Mouse (Mus musculus): Measurements from ENCODE around the gene Gm8947. TPM values are rescaled to one million over a fixed set of nuclear protein-coding genes. Genes with fewer than 3 reads are reported as not detected.
"Not testable (repeated sequence)": the region's sequence is repeated elsewhere in the genome, so short reads cannot be mapped to it uniquely, and the experiment has no call there.

Gene Gm8947
- polyA plus RNA-seq, 1 experiment, result not detected

DNA sequence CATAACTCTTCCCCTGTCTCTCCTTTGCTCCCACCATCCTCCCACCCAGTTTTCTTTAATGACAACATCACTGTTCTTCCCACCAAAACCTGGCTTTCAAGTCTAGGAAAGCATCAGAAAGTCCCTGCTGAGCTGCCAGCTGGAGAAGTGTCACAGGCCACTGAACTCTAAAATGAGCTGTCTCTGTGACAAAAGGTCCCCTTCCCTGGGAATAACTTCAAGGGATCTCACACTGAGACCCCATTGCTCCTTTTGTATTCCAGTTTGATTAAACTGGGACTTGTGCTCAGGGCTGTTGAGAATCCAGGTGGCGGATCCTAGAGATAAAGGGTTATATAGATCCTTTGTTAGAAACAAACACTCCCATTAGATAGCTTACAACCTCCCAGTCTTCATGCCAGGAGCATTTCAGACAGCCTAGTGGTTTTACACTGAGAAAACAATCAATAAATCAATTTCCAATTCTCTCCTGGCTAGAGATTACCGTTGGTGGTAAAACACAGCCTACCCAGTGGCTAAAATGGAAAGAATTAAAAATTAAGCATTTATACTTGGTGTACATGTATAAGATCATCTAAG lies 13.6 kb upstream of the Gm8947 start:
- Histone ChIP-seq H3K4me1 (ENCODE audit: control insufficient read depth, insufficient read depth, low read length) (no peaks in the 10 kb centered on the region), H3K27ac (ENCODE audit: insufficient read depth, low read length) (no peak overlapping the region), H3K4me3 (ENCODE audit: insufficient read depth, low read length) (no peak overlapping the region)
- TF ChIP-seq CTCF (IDR thresholded peaks at IDR 0.05; ENCODE audit: extremely low read depth, insufficient read depth, low read length), result no peak
- no peak for TF ChIP-seq POLR2A (IDR thresholded peaks at IDR 0.05; ENCODE audit: extremely low read depth, insufficient read depth, low read length)

DNA sequence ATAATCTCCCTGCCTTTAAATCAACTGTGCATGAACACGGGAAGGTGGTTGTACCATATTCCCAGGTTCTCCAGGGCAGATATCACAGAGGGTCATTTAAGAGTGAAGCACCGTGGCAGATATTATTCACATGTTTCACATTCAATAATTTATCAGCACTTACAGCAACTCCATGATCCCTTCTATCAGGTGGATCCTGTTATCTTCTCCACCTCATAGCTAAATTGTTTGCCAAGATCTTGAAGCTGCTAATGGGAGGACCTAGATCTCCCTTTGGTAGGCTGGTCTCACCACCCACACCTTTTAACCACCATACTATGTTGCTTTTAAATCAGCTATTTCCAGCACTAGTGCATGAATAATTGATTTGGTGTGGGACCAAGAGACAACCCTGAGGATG lies 12.0 kb upstream of the Gm8947 start:
- TF ChIP-seq CTCF (IDR thresholded peaks at IDR 0.05; ENCODE audit: extremely low read depth, insufficient read depth, low read length), result no peak
- no peak for TF ChIP-seq POLR2A (IDR thresholded peaks at IDR 0.05; ENCODE audit: extremely low read depth, insufficient read depth, low read length)
- H3K4me1 ChIP-seq (ENCODE audit: control insufficient read depth, insufficient read depth, low read length), result no peaks in the 10 kb centered on the region
- H3K4me3 ChIP-seq (ENCODE audit: insufficient read depth, low read length), result no peak overlapping the region
- H3K27ac ChIP-seq (ENCODE audit: insufficient read depth, low read length), result no peak overlapping the region

DNA sequence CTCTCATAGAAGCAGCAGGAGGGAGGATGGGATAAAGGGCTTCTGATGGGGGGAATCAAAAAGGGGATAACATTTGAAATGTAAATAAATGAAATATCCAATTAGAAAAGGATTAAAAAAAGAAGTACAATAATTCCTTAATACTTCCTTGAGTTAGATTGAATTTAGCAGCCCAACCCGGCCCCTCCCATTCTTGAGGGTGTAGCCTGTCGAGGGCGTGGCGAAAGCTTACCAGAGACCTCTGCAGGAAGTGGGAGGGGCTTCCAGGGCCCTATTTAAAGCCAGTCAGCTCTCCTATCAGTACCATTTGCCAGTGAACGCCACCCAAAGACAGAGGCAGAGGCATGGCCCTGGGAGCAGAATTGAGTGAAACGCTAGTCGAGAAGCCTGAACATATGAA lies 9.9 kb upstream of the Gm8947 start, which contains the start of gene Gm47985:
Gene Gm47985 (plus strand): TSS at position 272 of the 400 bp plus-strand sequence.
- H3K4me3 ChIP-seq (ENCODE audit: insufficient read depth, low read length); H3K27ac ChIP-seq (ENCODE audit: insufficient read depth, low read length); H3K4me1 ChIP-seq (ENCODE audit: control insufficient read depth, insufficient read depth, low read length): not testable (repeated sequence)

DNA sequence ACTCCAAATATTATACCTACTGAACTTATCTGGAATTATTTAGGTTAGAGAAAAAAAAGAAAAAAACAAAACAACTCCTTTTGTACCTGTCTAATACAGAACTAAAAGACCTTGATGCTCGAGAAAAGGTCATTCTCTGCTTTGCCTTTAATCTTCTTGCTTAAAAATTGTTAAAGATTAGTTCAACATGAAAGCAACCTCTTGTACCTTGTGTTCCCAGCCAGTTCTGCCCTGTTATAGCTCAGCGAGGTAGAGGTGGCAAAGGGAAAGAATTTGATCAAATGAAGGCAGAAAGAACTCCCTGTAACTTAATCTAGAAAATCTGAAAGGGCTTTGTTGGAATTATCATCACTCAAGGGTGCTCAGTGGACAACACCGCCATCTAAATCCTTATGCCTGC lies 6.0 kb upstream of the Gm8947 start:
- H3K4me1 ChIP-seq (ENCODE audit: control insufficient read depth, insufficient read depth, low read length); H3K4me3 ChIP-seq (ENCODE audit: insufficient read depth, low read length); H3K27ac ChIP-seq (ENCODE audit: insufficient read depth, low read length): not testable (repeated sequence)

DNA sequence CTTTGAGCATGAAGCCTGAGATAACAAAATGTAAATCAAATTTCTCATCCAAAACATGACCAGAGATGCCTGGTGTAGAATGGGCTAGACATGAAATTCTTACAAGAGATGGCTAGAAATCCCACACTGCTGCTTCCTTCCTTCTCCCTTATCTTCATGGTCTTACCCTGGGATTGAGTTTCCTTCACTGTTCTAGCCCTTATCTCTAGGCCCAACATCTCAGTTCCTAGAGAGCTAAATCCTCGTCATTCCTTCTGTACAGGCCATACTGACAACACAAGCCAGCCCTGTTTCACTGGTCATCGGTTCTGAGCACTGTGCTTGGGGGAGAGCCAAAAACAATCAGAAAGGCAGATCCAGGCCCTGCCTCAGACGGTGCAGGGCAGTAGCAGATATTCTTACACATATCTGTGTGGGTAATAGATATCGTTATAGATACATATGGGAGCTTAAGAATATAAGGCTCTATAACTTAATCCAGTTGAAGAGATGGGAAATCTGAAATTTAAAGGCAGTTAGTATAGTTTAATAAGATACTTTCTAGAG lies 5.2 kb upstream of the Gm8947 start:
- not testable (repeated sequence) for H3K4me3 ChIP-seq (ENCODE audit: insufficient read depth, low read length); H3K4me1 ChIP-seq (ENCODE audit: control insufficient read depth, insufficient read depth, low read length); H3K27ac ChIP-seq (ENCODE audit: insufficient read depth, low read length)

DNA sequence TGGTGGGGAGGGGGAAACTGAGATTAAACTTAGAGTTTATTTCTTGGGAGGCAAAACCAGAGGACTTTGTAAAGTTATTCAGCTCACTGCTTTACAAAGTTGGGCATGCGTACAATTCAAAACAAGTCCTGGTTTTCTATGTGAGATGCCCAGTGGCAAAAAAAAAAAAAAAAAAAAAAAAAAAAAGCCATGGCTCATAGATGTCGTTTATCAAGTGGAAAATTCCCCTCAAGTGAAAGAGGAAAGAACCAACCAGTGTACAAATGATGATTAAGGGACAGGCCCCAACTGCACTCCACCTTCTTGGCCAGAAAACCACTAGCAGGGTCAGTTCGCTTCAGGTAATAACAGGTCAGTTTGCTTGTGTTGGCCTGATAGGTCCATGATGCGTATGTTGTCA lies 3.7 kb upstream of the Gm8947 start:
- TF ChIP-seq CTCF (IDR thresholded peaks at IDR 0.05; ENCODE audit: extremely low read depth, insufficient read depth, low read length), result no peak
- no peak for TF ChIP-seq POLR2A (IDR thresholded peaks at IDR 0.05; ENCODE audit: extremely low read depth, insufficient read depth, low read length)
- H3K4me3 ChIP-seq (ENCODE audit: insufficient read depth, low read length), result no peak overlapping the region
- H3K4me1 ChIP-seq (ENCODE audit: control insufficient read depth, insufficient read depth, low read length), result no peaks in the 10 kb centered on the region
- no peak overlapping the region for H3K27ac ChIP-seq (ENCODE audit: insufficient read depth, low read length)

DNA sequence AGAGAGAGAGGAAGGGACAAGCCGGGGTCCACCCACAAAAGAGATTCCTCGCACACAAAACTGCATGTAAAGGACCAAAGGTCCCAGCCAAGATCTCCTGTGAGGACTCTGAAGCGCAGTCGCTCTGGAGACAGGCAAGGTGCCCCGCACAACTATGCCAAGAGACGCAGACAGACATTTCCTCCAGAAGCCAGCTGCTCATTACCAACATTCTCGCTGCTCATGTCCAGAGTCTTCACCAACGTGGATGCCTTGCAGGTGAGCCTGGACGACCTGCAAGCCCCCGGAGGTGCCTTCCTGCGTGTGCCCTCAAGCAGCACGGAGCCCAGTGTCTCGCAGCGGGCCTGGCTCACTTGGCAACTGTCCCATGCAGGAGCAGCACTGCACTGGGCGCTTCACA lies 563 bp downstream of the Gm8947 start:
- H3K4me1 ChIP-seq (ENCODE audit: control insufficient read depth, insufficient read depth, low read length); H3K4me3 ChIP-seq (ENCODE audit: insufficient read depth, low read length); H3K27ac ChIP-seq (ENCODE audit: insufficient read depth, low read length): not testable (repeated sequence)

DNA sequence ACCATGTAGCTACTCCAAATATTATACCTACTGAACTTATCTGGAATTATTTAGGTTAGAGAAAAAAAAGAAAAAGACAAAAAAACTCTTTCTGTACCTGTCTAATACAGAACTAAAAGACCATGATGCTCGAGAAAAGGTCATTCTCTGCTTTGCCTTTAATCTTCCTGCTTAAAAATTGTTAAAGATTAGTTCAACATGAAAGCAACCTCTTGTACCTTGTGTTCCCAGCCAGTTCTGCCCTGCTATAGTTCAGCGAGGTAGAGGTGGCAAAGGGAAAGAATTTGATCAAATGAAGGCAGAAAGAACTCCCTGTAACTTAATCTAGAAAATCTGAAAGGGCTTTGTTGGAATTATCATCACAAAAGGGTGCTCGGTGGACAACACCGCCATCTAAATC lies 3.8 kb downstream of the Gm8947 start:
- not testable (repeated sequence) for H3K4me3 ChIP-seq (ENCODE audit: insufficient read depth, low read length); H3K4me1 ChIP-seq (ENCODE audit: control insufficient read depth, insufficient read depth, low read length)

DNA sequence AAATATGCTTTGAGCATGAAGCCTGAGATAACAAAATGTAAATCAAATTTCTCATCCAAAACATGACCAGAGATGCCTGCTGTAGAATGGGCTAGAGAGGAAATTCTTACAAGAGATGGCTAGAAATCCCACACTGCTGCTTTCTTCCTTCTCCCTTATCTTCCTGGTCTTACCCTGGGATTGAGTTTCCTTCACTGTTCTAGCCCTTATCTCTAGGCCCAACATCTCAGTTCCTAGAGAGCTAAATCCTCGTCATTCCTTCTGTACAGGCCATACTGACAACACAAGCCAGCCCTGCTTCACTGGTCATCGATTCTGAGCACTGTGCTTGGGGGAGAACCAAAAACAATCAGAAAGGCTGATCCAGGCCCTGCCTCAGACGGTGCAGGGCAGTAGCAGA lies 4.5 kb downstream of the Gm8947 start:
- H3K4me1 ChIP-seq (ENCODE audit: control insufficient read depth, insufficient read depth, low read length); H3K4me3 ChIP-seq (ENCODE audit: insufficient read depth, low read length); H3K27ac ChIP-seq (ENCODE audit: insufficient read depth, low read length): not testable (repeated sequence)

More for the DNA sequence above, 3.8 kb downstream of the Gm8947 start:
- not testable (repeated sequence) for H3K27ac ChIP-seq (ENCODE audit: insufficient read depth, low read length)

DNA sequence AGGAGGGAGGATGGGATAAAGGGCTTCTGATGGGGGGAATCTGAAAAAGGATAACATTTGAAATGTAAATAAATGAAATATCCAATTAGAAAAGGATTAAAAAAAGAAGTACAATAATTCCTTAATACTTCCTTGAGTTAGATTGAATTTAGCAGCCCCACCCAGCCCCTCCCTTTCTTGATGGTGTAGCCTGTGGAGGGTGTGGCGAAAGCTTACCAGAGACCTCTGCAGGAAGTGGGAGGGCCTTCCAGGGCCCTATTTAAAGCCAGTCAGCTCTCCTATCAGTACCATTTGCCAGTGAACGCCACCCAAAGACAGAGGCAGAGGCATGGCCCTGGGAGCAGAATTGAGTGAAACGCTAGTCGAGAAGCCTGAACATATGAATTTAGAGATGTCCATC lies 5.9 kb downstream of the Gm8947 start, which contains the start of gene Gm47995:
Gene Gm47995 (plus strand): TSS at position 329 of the 400 bp plus-strand sequence.
- H3K27ac ChIP-seq (ENCODE audit: insufficient read depth, low read length); H3K4me3 ChIP-seq (ENCODE audit: insufficient read depth, low read length): not testable (repeated sequence)

DNA sequence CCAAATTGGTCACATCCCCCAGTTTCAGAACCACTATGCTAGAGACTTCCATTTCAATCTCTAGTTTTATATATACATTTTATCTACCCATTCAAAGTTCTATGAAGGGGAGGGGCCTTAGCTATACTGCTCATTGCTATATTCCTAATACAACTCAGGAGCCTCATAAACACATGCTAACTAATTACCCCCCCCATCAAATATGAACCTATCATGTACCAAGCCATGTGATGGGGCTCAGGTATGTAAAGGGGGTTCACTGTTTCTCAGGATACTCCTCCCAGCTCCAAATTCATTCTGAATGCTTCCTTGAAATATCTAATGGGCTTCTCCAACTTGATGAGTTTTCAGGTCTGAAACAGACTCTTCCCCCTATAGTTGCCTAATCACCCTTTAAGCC lies 8.4 kb downstream of the Gm8947 start:
- H3K4me1 ChIP-seq (ENCODE audit: control insufficient read depth, insufficient read depth, low read length); H3K4me3 ChIP-seq (ENCODE audit: insufficient read depth, low read length); H3K27ac ChIP-seq (ENCODE audit: insufficient read depth, low read length): not testable (repeated sequence)

More for the DNA sequence above, 5.9 kb downstream of the Gm8947 start, which contains the start of gene Gm47995:
- not testable (repeated sequence) for H3K4me1 ChIP-seq (ENCODE audit: control insufficient read depth, insufficient read depth, low read length)

DNA sequence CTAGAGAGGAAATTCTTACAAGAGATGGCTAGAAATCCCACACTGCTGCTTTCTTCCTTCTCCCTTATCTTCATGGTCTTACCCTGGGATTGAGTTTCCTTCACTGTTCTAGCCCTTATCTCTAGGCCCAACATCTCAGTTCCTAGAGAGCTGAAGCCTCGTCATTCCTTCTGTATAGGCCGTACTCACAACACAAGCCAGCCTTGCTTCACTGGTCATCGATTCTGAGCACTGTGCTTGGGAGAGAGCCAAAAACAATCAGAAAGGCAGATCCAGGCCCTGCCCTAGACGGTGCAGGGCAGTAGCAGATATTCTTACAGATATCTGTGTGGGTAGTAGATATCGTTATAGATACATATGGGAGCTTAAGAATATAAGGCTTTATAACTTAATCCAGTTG lies 10.6 kb downstream of the Gm8947 start:
- not testable (repeated sequence) for H3K4me3 ChIP-seq (ENCODE audit: insufficient read depth, low read length); H3K4me1 ChIP-seq (ENCODE audit: control insufficient read depth, insufficient read depth, low read length); H3K27ac ChIP-seq (ENCODE audit: insufficient read depth, low read length)

DNA sequence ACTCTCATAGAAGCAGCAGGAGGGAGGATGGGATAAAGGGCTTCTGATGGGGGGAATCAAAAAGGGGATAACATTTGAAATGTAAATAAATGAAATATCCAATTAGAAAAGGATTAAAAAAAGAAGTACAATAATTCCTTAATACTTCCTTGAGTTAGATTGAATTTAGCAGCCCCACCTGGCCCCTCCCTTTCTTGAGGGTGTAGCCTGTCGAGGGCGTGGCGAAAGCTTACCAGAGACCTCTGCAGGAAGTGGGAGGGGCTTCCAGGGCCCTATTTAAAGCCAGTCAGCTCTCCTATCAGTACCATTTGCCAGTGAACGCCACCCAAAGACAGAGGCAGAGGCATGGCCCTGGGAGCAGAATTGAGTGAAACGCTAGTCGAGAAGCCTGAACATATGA lies 11.6 kb downstream of the Gm8947 start, which contains the start of gene 3110040M04Rik:
Gene 3110040M04Rik (plus strand): TSS at position 304 of the 400 bp plus-strand sequence.
- H3K4me3 ChIP-seq (ENCODE audit: insufficient read depth, low read length); H3K27ac ChIP-seq (ENCODE audit: insufficient read depth, low read length); H3K4me1 ChIP-seq (ENCODE audit: control insufficient read depth, insufficient read depth, low read length): not testable (repeated sequence)

DNA sequence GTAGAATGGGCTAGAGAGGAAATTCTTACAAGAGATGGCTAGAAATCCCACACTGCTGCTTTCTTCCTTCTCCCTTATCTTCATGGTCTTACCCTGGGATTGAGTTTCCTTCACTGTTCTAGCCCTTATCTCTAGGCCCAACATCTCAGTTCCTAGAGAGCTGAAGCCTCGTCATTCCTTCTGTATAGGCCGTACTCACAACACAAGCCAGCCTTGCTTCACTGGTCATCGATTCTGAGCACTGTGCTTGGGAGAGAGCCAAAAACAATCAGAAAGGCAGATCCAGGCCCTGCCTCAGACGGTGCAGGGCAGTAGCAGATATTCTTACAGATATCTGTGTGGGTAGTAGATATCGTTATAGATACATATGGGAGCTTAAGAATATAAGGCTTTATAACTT lies 16.3 kb downstream of the Gm8947 start:
- not testable (repeated sequence) for H3K27ac ChIP-seq (ENCODE audit: insufficient read depth, low read length); H3K4me1 ChIP-seq (ENCODE audit: control insufficient read depth, insufficient read depth, low read length); H3K4me3 ChIP-seq (ENCODE audit: insufficient read depth, low read length)

DNA sequence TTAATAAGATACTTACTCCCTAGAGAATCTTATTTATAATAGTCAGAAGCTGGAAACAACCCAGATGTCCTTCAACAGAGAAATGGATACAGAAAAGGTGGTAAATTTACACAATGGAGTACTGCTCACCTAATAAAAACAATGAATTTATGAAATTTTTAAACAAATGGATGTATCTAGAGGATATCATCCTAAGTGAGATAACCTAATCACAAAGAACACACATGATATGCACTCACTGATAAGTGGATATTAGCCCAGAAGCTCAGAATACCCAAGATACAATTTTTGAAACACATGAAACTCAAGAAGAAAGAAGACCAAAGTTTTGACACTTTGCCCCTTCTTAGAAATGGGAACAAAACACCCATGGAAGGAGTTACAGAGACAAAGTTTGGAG lies 16.8 kb downstream of the Gm8947 start:
- not testable (repeated sequence) for H3K27ac ChIP-seq (ENCODE audit: insufficient read depth, low read length); H3K4me3 ChIP-seq (ENCODE audit: insufficient read depth, low read length)

DNA sequence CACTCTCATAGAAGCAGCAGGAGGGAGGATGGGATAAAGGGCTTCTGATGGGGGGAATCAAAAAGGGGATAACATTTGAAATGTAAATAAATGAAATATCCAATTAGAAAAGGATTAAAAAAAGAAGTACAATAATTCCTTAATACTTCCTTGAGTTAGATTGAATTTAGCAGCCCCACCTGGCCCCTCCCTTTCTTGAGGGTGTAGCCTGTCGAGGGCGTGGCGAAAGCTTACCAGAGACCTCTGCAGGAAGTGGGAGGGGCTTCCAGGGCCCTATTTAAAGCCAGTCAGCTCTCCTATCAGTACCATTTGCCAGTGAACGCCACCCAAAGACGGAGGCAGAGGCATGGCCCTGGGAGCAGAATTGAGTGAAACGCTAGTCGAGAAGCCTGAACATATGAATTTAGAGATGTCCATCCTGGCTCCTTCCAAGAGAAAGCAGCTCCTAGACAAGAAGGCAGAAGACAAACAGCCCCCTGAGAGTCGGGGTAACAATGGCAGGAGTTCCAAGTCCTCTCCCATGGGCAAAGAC lies 17.7 kb downstream of the Gm8947 start, which contains the start of gene Gm47996:
Gene Gm47996 (plus strand): TSS at position 308 of the 532 bp plus-strand sequence.
- H3K4me1 ChIP-seq (ENCODE audit: control insufficient read depth, insufficient read depth, low read length); H3K27ac ChIP-seq (ENCODE audit: insufficient read depth, low read length); H3K4me3 ChIP-seq (ENCODE audit: insufficient read depth, low read length): not testable (repeated sequence)

More for the DNA sequence above, 16.8 kb downstream of the Gm8947 start:
- H3K4me1 ChIP-seq (ENCODE audit: control insufficient read depth, insufficient read depth, low read length), result not testable (repeated sequence)

Measured in cortical plate, adult 2 months (tissue).